Mouse (Mus musculus): ENCODE measurements around the gene Stk10.
A peak's percentile ranks its signal among the peaks of the same experiment; 100 is the strongest.

Gene Stk10

GRCm38 (mm10) chr11:32524122-32524920 lies 8.8 kb upstream of the Stk10 start:
- DNase-seq (ENCODE audit: low spot score), result no peak

- DNase-seq (ENCODE audit: low spot score), result no peak
Measured at GRCm38 (mm10) chr11:32527006-32527405, 6.1 kb upstream of the Stk10 start.

GRCm38 (mm10) chr11:32530151-32530550 lies 3.0 kb upstream of the Stk10 start:
- DNase-seq (ENCODE audit: low spot score), result no peak

GRCm38 (mm10) chr11:32531871-32532764 lies 987 bp upstream of the Stk10 start, which contains the start of gene Efcab9:
Gene Efcab9 (minus strand): TSS chr11:32532081.
- no peak for DNase-seq (ENCODE audit: low spot score)

GRCm38 (mm10) chr11:32533482-32534261 lies 567 bp downstream of the Stk10 start:
- no peak for DNase-seq (ENCODE audit: low spot score)

- no peak for DNase-seq (ENCODE audit: low spot score)
Measured at GRCm38 (mm10) chr11:32534453-32535075, 1.5 kb downstream of the Stk10 start.

GRCm38 (mm10) chr11:32535646-32536045 lies 2.5 kb downstream of the Stk10 start:
- no peak for DNase-seq (ENCODE audit: low spot score)

- DNase-seq (ENCODE audit: low spot score), result no peak
Measured at GRCm38 (mm10) chr11:32536954-32537353, 3.8 kb downstream of the Stk10 start.

- no peak for DNase-seq (ENCODE audit: low spot score)
Measured at GRCm38 (mm10) chr11:32538435-32538834, 5.3 kb downstream of the Stk10 start.

GRCm38 (mm10) chr11:32538846-32539245 lies 5.7 kb downstream of the Stk10 start:
- DNase-seq (ENCODE audit: low spot score), result no peak

- no peak for DNase-seq (ENCODE audit: low spot score)
Measured at GRCm38 (mm10) chr11:32539717-32540116, 6.6 kb downstream of the Stk10 start.

- no peak for DNase-seq (ENCODE audit: low spot score)
Measured at GRCm38 (mm10) chr11:32540463-32540862, 7.4 kb downstream of the Stk10 start.

- no peak for DNase-seq (ENCODE audit: low spot score)
Measured at GRCm38 (mm10) chr11:32542181-32542580, 9.1 kb downstream of the Stk10 start.

- DNase-seq (ENCODE audit: low spot score), result no peak
Measured at GRCm38 (mm10) chr11:32542687-32543411, 9.7 kb downstream of the Stk10 start.

GRCm38 (mm10) chr11:32544041-32544440 lies 10.9 kb downstream of the Stk10 start:
- DNase-seq (ENCODE audit: low spot score), result no peak

- no peak for DNase-seq (ENCODE audit: low spot score)
Measured at GRCm38 (mm10) chr11:32544497-32544896, 11.4 kb downstream of the Stk10 start.

GRCm38 (mm10) chr11:32545605-32546004 lies 12.5 kb downstream of the Stk10 start:
- DNase-seq (ENCODE audit: low spot score), result no peak

- DNase-seq (ENCODE audit: low spot score), result peak; percentile 79
Measured at GRCm38 (mm10) chr11:32546483-32546882, 13.4 kb downstream of the Stk10 start.

- no peak for DNase-seq (ENCODE audit: low spot score)
Measured at GRCm38 (mm10) chr11:32547391-32547947, 14.4 kb downstream of the Stk10 start.

GRCm38 (mm10) chr11:32548240-32548639 lies 15.1 kb downstream of the Stk10 start:
- DNase-seq (ENCODE audit: low spot score), result no peak

- no peak for DNase-seq (ENCODE audit: low spot score)
Measured at GRCm38 (mm10) chr11:32549236-32549635, 16.1 kb downstream of the Stk10 start.
